8 mouse cellular contexts compared by ENCODE assay signal in genomic region chr10:128378462-128378861, GRCm38 (mm10). TPM values are rescaled to one million over a fixed set of nuclear protein-coding genes. Genes with fewer than 3 reads are reported as not detected.
DNase-seq lines count a peak whose midpoint lies in the region; ATAC-seq lines count a peak whose summit lies in the region.

No protein-coding gene starts in this region.

- peak overlapping the region; percentile 99; the same call in 1 of the 2 replicates for H3K9ac ChIP-seq in lung, embryonic 15.5 days
- peak overlapping the region; percentile 94; the same call in 1 of the 2 replicates for H3K9ac ChIP-seq in intestine, embryonic 14.5 days (ENCODE audit: low read length)
- H3K9ac ChIP-seq in neural tube, embryonic 15.5 days (replicated peaks), result peak overlapping the region; percentile 83

- H3K27ac ChIP-seq in lung, embryonic 15.5 days, result no peak overlapping the region
- no peak overlapping the region for H3K27ac ChIP-seq in intestine, embryonic 14.5 days (ENCODE audit: low read depth)
- peak overlapping the region; percentile 97 for H3K27ac ChIP-seq in neural tube, embryonic 15.5 days (replicated peaks)

- H3K4me1 ChIP-seq in lung, embryonic 15.5 days, result peaks cover 14% of the 10 kb centered on the region
- H3K4me1 ChIP-seq in intestine, embryonic 14.5 days (replicated peaks; ENCODE audit: control insufficient read depth, insufficient read depth, low read length), result peaks cover 24% of the 10 kb centered on the region
- H3K4me1 ChIP-seq in neural tube, embryonic 15.5 days, result peaks cover 30% of the 10 kb centered on the region

- ATAC-seq in lung, embryonic 15.5 days (ENCODE audit: borderline replicate concordance, extremely low read depth, low FRiP score, low TSS enrichment), result no peak
- no peak for ATAC-seq in intestine, embryonic 14.5 days (replicated peaks; ENCODE audit: low FRiP score, low TSS enrichment, low read depth)
- ATAC-seq in neural tube, embryonic 15.5 days (ENCODE audit: low FRiP score), result no peak

- H3K27me3 ChIP-seq in lung, embryonic 15.5 days, result no peaks in the 10 kb centered on the region
- no peaks in the 10 kb centered on the region for H3K27me3 ChIP-seq in intestine, embryonic 14.5 days (replicated peaks; ENCODE audit: control insufficient read depth, insufficient read depth, low read length)
- no peaks in the 10 kb centered on the region for H3K27me3 ChIP-seq in neural tube, embryonic 15.5 days (replicated peaks)

- WGBS in lung, embryonic 15.5 days, result 53% methylated on average over 3 of the region's 3 CpGs
- 77% methylated on average over 3 of the region's 3 CpGs for WGBS in intestine, embryonic 14.5 days
- WGBS in neural tube, embryonic 15.5 days, result 40% methylated on average over 3 of the region's 3 CpGs

- H3K9me3 ChIP-seq in lung, embryonic 15.5 days, result no peaks in the 10 kb centered on the region
- no peaks in the 10 kb centered on the region for H3K9me3 ChIP-seq in intestine, embryonic 14.5 days (ENCODE audit: control insufficient read depth, low read length)
- no peaks in the 10 kb centered on the region for H3K9me3 ChIP-seq in neural tube, embryonic 15.5 days (replicated peaks)

- peak; percentile 64 to 71 for DNase-seq in adrenal gland, adult (ENCODE audit: inconsistent age in 2 of 2, low spot score in 1 of 2)
- no peak for DNase-seq in adrenal gland, postnatal 14 days
- no peak for DNase-seq in lung, postnatal 4 days
- no peak for DNase-seq in intestine, embryonic 14.5 days (ENCODE audit: low spot score)
- DNase-seq in cerebellum, postnatal 36 days, result no peak
- no peak for DNase-seq in kidney, postnatal 14 days

- H3K4me2 ChIP-seq in lung, embryonic 15.5 days, result peak overlapping the region; percentile 87
- peak overlapping the region; percentile 82 for H3K4me2 ChIP-seq in intestine, embryonic 14.5 days (ENCODE audit: low read length)
- peak overlapping the region; percentile 80 for H3K4me2 ChIP-seq in neural tube, embryonic 15.5 days

- peaks cover 46% of the 10 kb centered on the region for H3K36me3 ChIP-seq in lung, embryonic 15.5 days
- peaks cover 51% of the 10 kb centered on the region for H3K36me3 ChIP-seq in intestine, embryonic 14.5 days (ENCODE audit: control insufficient read depth, insufficient read depth, low read length)
- H3K36me3 ChIP-seq in neural tube, embryonic 15.5 days, result peaks cover 46% of the 10 kb centered on the region

- H3K4me3 ChIP-seq in lung, embryonic 15.5 days, result peak overlapping the region; percentile 95
- H3K4me3 ChIP-seq in intestine, embryonic 14.5 days (ENCODE audit: low read depth, low read length), result no peak overlapping the region
- H3K4me3 ChIP-seq in neural tube, embryonic 15.5 days (replicated peaks), result peak overlapping the region; percentile 91

RNA-seq across cellular contexts. Expression of gene Ankrd52, which starts 1.5 kb away (rescaled TPM):
- 66.7 and 66.9 TPM in 2 replicates for total RNA-seq in adrenal gland, postnatal 14 days (2021)
- polyA plus RNA-seq in lung, embryonic 15.5 days (2015; fragmentation: Nextera tagmentation; extraction: Ambion mirVana), result 13.0 and 14.9 TPM in 2 replicates
- polyA plus RNA-seq in intestine, embryonic 14.5 days (2014; fragmentation: Nextera tagmentation; extraction: Ambion mirVana), result 12.1 and 13.3 TPM in 2 replicates
- 11.2 and 13.1 TPM in 2 replicates for polyA plus RNA-seq in neural tube, embryonic 15.5 days (2015; fragmentation: Nextera tagmentation; extraction: Ambion mirVana)

RNA-seq across cellular contexts. Expression of gene Coq10a, which starts 9.7 kb away (rescaled TPM):
- total RNA-seq in adrenal gland, postnatal 14 days (2021), result 103 and 111 TPM in 2 replicates
- polyA plus RNA-seq in lung, embryonic 15.5 days (2015; fragmentation: Nextera tagmentation; extraction: Ambion mirVana), result 12.5 and 12.6 TPM in 2 replicates
- polyA plus RNA-seq in intestine, embryonic 14.5 days (2014; fragmentation: Nextera tagmentation; extraction: Ambion mirVana), result 11.0 and 15.7 TPM in 2 replicates
- 34.6 and 40.8 TPM in 2 replicates for polyA plus RNA-seq in neural tube, embryonic 15.5 days (2015; fragmentation: Nextera tagmentation; extraction: Ambion mirVana)

RNA-seq across cellular contexts. Expression of gene Slc39a5, which starts 22.6 kb away (rescaled TPM):
- total RNA-seq in adrenal gland, postnatal 14 days (2021), result 0.78 TPM in 1 of 2 replicates, not detected in the other
- 0.31 and 0.99 TPM in 2 replicates for polyA plus RNA-seq in lung, embryonic 15.5 days (2015; fragmentation: Nextera tagmentation; extraction: Ambion mirVana)
- polyA plus RNA-seq in intestine, embryonic 14.5 days (2014; fragmentation: Nextera tagmentation; extraction: Ambion mirVana), result 47.6 and 56.7 TPM in 2 replicates
- polyA plus RNA-seq in neural tube, embryonic 15.5 days (2015; fragmentation: Nextera tagmentation; extraction: Ambion mirVana), result 0.68 and 4.4 TPM in 2 replicates

RNA-seq across cellular contexts. Expression of gene Nabp2, which starts 32.8 kb away (rescaled TPM):
- 59.8 and 65.2 TPM in 2 replicates for total RNA-seq in adrenal gland, postnatal 14 days (2021)
- polyA plus RNA-seq in lung, embryonic 15.5 days (2015; fragmentation: Nextera tagmentation; extraction: Ambion mirVana), result 72.1 and 75.7 TPM in 2 replicates
- 94.7 and 99.1 TPM in 2 replicates for polyA plus RNA-seq in intestine, embryonic 14.5 days (2014; fragmentation: Nextera tagmentation; extraction: Ambion mirVana)
- polyA plus RNA-seq in neural tube, embryonic 15.5 days (2015; fragmentation: Nextera tagmentation; extraction: Ambion mirVana), result 128 and 133 TPM in 2 replicates

RNA-seq across cellular contexts. Expression of gene Rnf41, which starts 33.0 kb away (rescaled TPM):
- total RNA-seq in adrenal gland, postnatal 14 days (2021), result 38.4 and 40.2 TPM in 2 replicates
- polyA plus RNA-seq in lung, embryonic 15.5 days (2015; fragmentation: Nextera tagmentation; extraction: Ambion mirVana), result 39.8 and 42.1 TPM in 2 replicates
- 30.5 and 36.0 TPM in 2 replicates for polyA plus RNA-seq in intestine, embryonic 14.5 days (2014; fragmentation: Nextera tagmentation; extraction: Ambion mirVana)
- 78.3 and 80.5 TPM in 2 replicates for polyA plus RNA-seq in neural tube, embryonic 15.5 days (2015; fragmentation: Nextera tagmentation; extraction: Ambion mirVana)

Comparison
In these comparisons a context has a peak if more than half of its experiments do, and no peak if none do; other contexts are left out.
1. DNase-seq: peak in adrenal gland, adult (2 of 2); none in adrenal gland, postnatal 14 days (single experiment), lung, postnatal 4 days (0 of 2), intestine, embryonic 14.5 days (single experiment), cerebellum, postnatal 36 days (0 of 2) and kidney, postnatal 14 days (single experiment).
2. Peak in every context shown above with its lines, with median percentiles within 50 percentile points of each other: H3K4me2 ChIP-seq and H3K9ac ChIP-seq.